Mouse (Mus musculus) yolk sac, embryonic 10.5 days (tissue): Measurements from ENCODE around the gene Olfr467.
"Not testable (repeated sequence)": the region's sequence is repeated elsewhere in the genome, so short reads cannot be mapped to it uniquely, and the experiment has no call there.

Source experiments
- DNase-seq: peaks from one replicate; pipeline ENCODE4 v3.0.0-alpha.2; 2017; ENCODE audit warnings: low spot score

Olfr467 gene

GRCm38 (mm10) chr7:107811963-107812362, at the start of gene Olfr467:
Gene Olfr467 (plus strand): TSS chr7:107812263.
- no peak for DNase-seq

- DNase-seq = no peak
Measured at GRCm38 (mm10) chr7:107770812-107771211, 41.3 kb upstream of the Olfr467 start.

GRCm38 (mm10) chr7:107778216-107778615, 33.8 kb upstream of the Olfr467 start:
- DNase-seq = no peak

- DNase-seq = no peak
Measured at GRCm38 (mm10) chr7:107779611-107780010, 32.5 kb upstream of the Olfr467 start.

- no peak for DNase-seq
Measured at GRCm38 (mm10) chr7:107787977-107788620, 24.0 kb upstream of the Olfr467 start.

GRCm38 (mm10) chr7:107796500-107796899, 15.6 kb upstream of the Olfr467 start:
- no peak for DNase-seq

GRCm38 (mm10) chr7:107801108-107801507, 11.0 kb upstream of the Olfr467 start, which contains the start of gene Ovch2:
Gene Ovch2 (minus strand): TSS chr7:107801208.
- DNase-seq = no peak

GRCm38 (mm10) chr7:107802138-107802537, 9.9 kb upstream of the Olfr467 start:
- DNase-seq = no peak

- DNase-seq = no peak
Measured at GRCm38 (mm10) chr7:107819442-107819841, 7.4 kb downstream of the Olfr467 start.

- not testable (repeated sequence) for DNase-seq
Measured at GRCm38 (mm10) chr7:107823867-107824266, 11.8 kb downstream of the Olfr467 start.

GRCm38 (mm10) chr7:107825441-107825840, 13.4 kb downstream of the Olfr467 start, which contains the start of gene Olfr469:
Gene Olfr469 (minus strand): TSS chr7:107825541.
- not testable (repeated sequence) for DNase-seq

- DNase-seq = no peak
Measured at GRCm38 (mm10) chr7:107841719-107842118, 29.7 kb downstream of the Olfr467 start.

- not testable (repeated sequence) for DNase-seq
Measured at GRCm38 (mm10) chr7:107847390-107847789, 35.3 kb downstream of the Olfr467 start, which contains the start of gene Olfr470. Gene Olfr470 (minus strand): TSS chr7:107847490.
